Mouse (Mus musculus) neural tube, embryonic 12.5 days (tissue): ENCODE data around the gene Rnasel. TPM values are rescaled to one million over a fixed set of nuclear protein-coding genes. Genes with fewer than 3 reads are reported as not detected.
A peak's percentile ranks its signal among the peaks of the same experiment; 100 is the strongest.

Source experiments
- ATAC-seq: fragments of 200-750 bp; cut with Nextera tagmentation; 2 replicates; pipeline ENCODE4 v1.8.0; 2017; ENCODE audit warnings: low read depth, mild to moderate bottlenecking, moderate TSS enrichment, moderate library complexity; ENCODE audit not compliant: low FRiP score
- H3K27ac ChIP-seq: fragments of 300-500 bp; sonication (generic); 2 replicates; pipeline ENCODE4 v1.5.1; 2016
- H3K27me3 ChIP-seq: fragments of 300-500 bp; sonication (generic); replicated peaks from 2 replicates; pipeline ENCODE4 v1.6.1; 2016; ENCODE audit warnings: mild to moderate bottlenecking
- H3K36me3 ChIP-seq: fragments of 300-500 bp; sonication (generic); 2 replicates; pipeline ENCODE4 v1.6.1; 2016; ENCODE audit warnings: mild to moderate bottlenecking
- H3K4me1 ChIP-seq: fragments of 300-500 bp; sonication (generic); 2 replicates; pipeline ENCODE4 v1.6.1; 2016
- H3K4me2 ChIP-seq: fragments of 300-500 bp; sonication (generic); replicated peaks from 2 replicates; pipeline ENCODE4 v1.6.1; 2016; ENCODE audit warnings: mild to moderate bottlenecking
- H3K4me3 ChIP-seq: fragments of 300-500 bp; sonication (generic); 2 replicates; pipeline ENCODE4 v1.5.1; 2016
- H3K9ac ChIP-seq: fragments of 300-500 bp; sonication (generic); 2 replicates; pipeline ENCODE4 v1.6.1; 2016; ENCODE audit warnings: mild to moderate bottlenecking
- H3K9me3 ChIP-seq: fragments of 300-500 bp; sonication (generic); 2 replicates; pipeline ENCODE4 v1.6.1; 2016; ENCODE audit warnings: mild to moderate bottlenecking
- WGBS: fragments of 180-500 bp; shearing (Covaris S2); methylation state at CpG from one replicate; pipeline ENCODE4 v1.1.7; 2016; 5-methylcytosine and 5-hydroxymethylcytosine counted together
- polyA plus RNA-seq: library from polyadenylated mRNA; unstranded; fragments of >200 nt; fragmentation: Nextera tagmentation; extraction: Ambion mirVana; gene quantifications from 2 replicates; pipeline ENCODE4 v1.2.1, GENCODE M21; 2016

Rnasel gene
- polyA plus RNA-seq, 1 experiment from 2014 or later: 35.6 TPM

GRCm38 (mm10) chr1:153739437-153740015 is 9.7 kb upstream of the Rnasel start:
- 0 out of 2 replicates have a peak, but pooled peaks cover 3% of the 10 kb centered on the region for H3K27me3 ChIP-seq
- no peaks in the 10 kb centered on the region for H3K9me3 ChIP-seq
- H3K4me1 ChIP-seq: peaks cover 45% of the 10 kb centered on the region
- H3K9ac ChIP-seq: no peak overlapping the region
- ATAC-seq: no peak
- 16% methylated on average over 13 of the region's 13 CpGs for WGBS
- H3K36me3 ChIP-seq: peaks cover 13% of the 10 kb centered on the region; the same call in 1 of the 2 replicates
- H3K27ac ChIP-seq: no peak overlapping the region
- H3K4me3 ChIP-seq: peak overlapping the region; percentile 44
- H3K4me2 ChIP-seq: peak overlapping the region; percentile 71

- peak within 1 kb of the TSS; percentile 71 for H3K4me2 ChIP-seq
- peaks cover 13% of the 10 kb centered on the region; the same call in 1 of the 2 replicates for H3K36me3 ChIP-seq
- under 1% methylated on average over 28 of the region's 28 CpGs for WGBS
- H3K4me3 ChIP-seq: peak within 1 kb of the TSS; percentile 44
- peak within 1 kb of the TSS; percentile 53 for H3K9ac ChIP-seq
- no peaks in the 10 kb centered on the region for H3K9me3 ChIP-seq
- no peak within 1 kb of the TSS for H3K27ac ChIP-seq
- H3K27me3 ChIP-seq: 0 out of 2 replicates have a peak, but pooled peaks cover 3% of the 10 kb centered on the region
- peaks cover 49% of the 10 kb centered on the region for H3K4me1 ChIP-seq
- ATAC-seq: peak; percentile 67
Observed at GRCm38 (mm10) chr1:153740145-153740544, 9.1 kb upstream of the Rnasel start, which contains the start of gene Rgs16. TSS of gene Rgs16 (plus strand) at chr1:153740349.

GRCm38 (mm10) chr1:153740775-153741400 is 8.3 kb upstream of the Rnasel start:
- peak overlapping the region; percentile 44 for H3K4me3 ChIP-seq
- no peaks in the 10 kb centered on the region for H3K9me3 ChIP-seq
- H3K27ac ChIP-seq: no peak overlapping the region
- 0 out of 2 replicates have a peak, but pooled peaks cover 3% of the 10 kb centered on the region for H3K27me3 ChIP-seq
- H3K4me2 ChIP-seq: peak overlapping the region; percentile 71
- no peak for ATAC-seq
- peak overlapping the region; percentile 53 for H3K9ac ChIP-seq
- H3K36me3 ChIP-seq: peaks cover 13% of the 10 kb centered on the region; the same call in 1 of the 2 replicates
- 28% methylated on average over 12 of the region's 12 CpGs for WGBS
- peaks cover 49% of the 10 kb centered on the region for H3K4me1 ChIP-seq

GRCm38 (mm10) chr1:153741551-153742316 is 7.5 kb upstream of the Rnasel start:
- H3K36me3 ChIP-seq: peaks cover 13% of the 10 kb centered on the region; the same call in 1 of the 2 replicates
- ATAC-seq: no peak
- 56% methylated on average over 18 of the region's 18 CpGs for WGBS
- H3K4me1 ChIP-seq: peaks cover 51% of the 10 kb centered on the region
- peak overlapping the region; percentile 44 for H3K4me3 ChIP-seq
- H3K27ac ChIP-seq: 0 out of 2 replicates have a peak overlapping the region, but pooled peaks have one; percentile 26
- H3K9ac ChIP-seq: peak overlapping the region; percentile 53
- peak overlapping the region; percentile 71 for H3K4me2 ChIP-seq
- no peaks in the 10 kb centered on the region for H3K9me3 ChIP-seq
- 0 out of 2 replicates have a peak, but pooled peaks cover 3% of the 10 kb centered on the region for H3K27me3 ChIP-seq

GRCm38 (mm10) chr1:153742374-153743155 is 6.7 kb upstream of the Rnasel start:
- H3K4me1 ChIP-seq: peaks cover 44% of the 10 kb centered on the region
- no peak overlapping the region for H3K27ac ChIP-seq
- H3K4me3 ChIP-seq: peak overlapping the region; percentile 44
- H3K4me2 ChIP-seq: peak overlapping the region; percentile 71
- no peak for ATAC-seq
- peaks cover 13% of the 10 kb centered on the region; the same call in 1 of the 2 replicates for H3K36me3 ChIP-seq
- H3K9me3 ChIP-seq: no peaks in the 10 kb centered on the region
- H3K9ac ChIP-seq: no peak overlapping the region; the same call in 1 of the 2 replicates
- WGBS: 58% methylated on average over 11 of the region's 11 CpGs
- 0 out of 2 replicates have a peak, but pooled peaks cover 3% of the 10 kb centered on the region for H3K27me3 ChIP-seq

- Histone ChIP-seq H3K9ac (no peak overlapping the region), H3K36me3 (peaks cover 13% of the 10 kb centered on the region; the same call in 1 of the 2 replicates), H3K4me2 (no peak overlapping the region), H3K27ac (no peak overlapping the region), H3K9me3 (no peaks in the 10 kb centered on the region), H3K4me3 (no peak overlapping the region), H3K4me1 (peaks cover 52% of the 10 kb centered on the region), H3K27me3 (no peaks in the 10 kb centered on the region)
- peak; percentile 39 for ATAC-seq
- 64% methylated on average over 14 of the region's 14 CpGs for WGBS
Observed at GRCm38 (mm10) chr1:153746119-153746670, 3.0 kb upstream of the Rnasel start.

- H3K4me1 ChIP-seq: peaks cover 53% of the 10 kb centered on the region
- no peaks in the 10 kb centered on the region for H3K9me3 ChIP-seq
- no peak overlapping the region for H3K9ac ChIP-seq
- 3% methylated on average over 12 of the region's 12 CpGs for WGBS
- H3K27ac ChIP-seq: no peak overlapping the region
- no peak overlapping the region for H3K4me2 ChIP-seq
- peaks cover 13% of the 10 kb centered on the region; the same call in 1 of the 2 replicates for H3K36me3 ChIP-seq
- 0 out of 2 replicates have a peak, but pooled peaks have one; percentile 15 for ATAC-seq
- no peak overlapping the region for H3K4me3 ChIP-seq
- H3K27me3 ChIP-seq: no peaks in the 10 kb centered on the region
Observed at GRCm38 (mm10) chr1:153746728-153747127, 2.5 kb upstream of the Rnasel start.

- ATAC-seq: no peak
- no peak overlapping the region for H3K9ac ChIP-seq
- peaks cover 53% of the 10 kb centered on the region for H3K4me1 ChIP-seq
- H3K9me3 ChIP-seq: no peaks in the 10 kb centered on the region
- no peak overlapping the region for H3K27ac ChIP-seq
- peak overlapping the region; percentile 62; the same call in 1 of the 2 replicates for H3K4me2 ChIP-seq
- H3K36me3 ChIP-seq: peaks cover 13% of the 10 kb centered on the region; the same call in 1 of the 2 replicates
- H3K4me3 ChIP-seq: no peak overlapping the region
- H3K27me3 ChIP-seq: no peaks in the 10 kb centered on the region
- 78% methylated on average over 12 of the region's 12 CpGs for WGBS
Observed at GRCm38 (mm10) chr1:153747861-153748530, 1.2 kb upstream of the Rnasel start.

- Histone ChIP-seq H3K9ac (no peak overlapping the region), H3K9me3 (no peaks in the 10 kb centered on the region), H3K27me3 (no peaks in the 10 kb centered on the region), H3K4me1 (peaks cover 51% of the 10 kb centered on the region), H3K4me3 (no peak overlapping the region), H3K36me3 (peaks cover 10% of the 10 kb centered on the region; the same call in 1 of the 2 replicates), H3K27ac (no peak overlapping the region), H3K4me2 (peak overlapping the region; percentile 62; the same call in 1 of the 2 replicates)
- 0% methylated on average over 1 of the region's 1 CpGs for WGBS
- peak; percentile 51 for ATAC-seq
Observed at GRCm38 (mm10) chr1:153748549-153748948, 677 bp upstream of the Rnasel start.

GRCm38 (mm10) chr1:153750054-153750453 is 828 bp downstream of the Rnasel start:
- no peak for ATAC-seq
- peak overlapping the region; percentile 62 for H3K4me2 ChIP-seq
- H3K27ac ChIP-seq: no peak overlapping the region
- peaks cover 37% of the 10 kb centered on the region for H3K4me1 ChIP-seq
- H3K9ac ChIP-seq: peak overlapping the region; percentile 66
- H3K9me3 ChIP-seq: no peaks in the 10 kb centered on the region
- peaks cover 13% of the 10 kb centered on the region for H3K36me3 ChIP-seq
- H3K27me3 ChIP-seq: no peaks in the 10 kb centered on the region
- H3K4me3 ChIP-seq: peak overlapping the region; percentile 33
- 42% methylated on average over 6 of the region's 6 CpGs for whole genome bisulfite sequencing
